Mouse (Mus musculus) urinary bladder, postnatal 10 days (tissue): Measurements from ENCODE around the gene Sec24d.

Source experiments
- DNase-seq: peaks from one replicate; pipeline ENCODE4 v3.0.0; 2022; ENCODE audit warnings: low spot score

The Sec24d gene

DNA sequence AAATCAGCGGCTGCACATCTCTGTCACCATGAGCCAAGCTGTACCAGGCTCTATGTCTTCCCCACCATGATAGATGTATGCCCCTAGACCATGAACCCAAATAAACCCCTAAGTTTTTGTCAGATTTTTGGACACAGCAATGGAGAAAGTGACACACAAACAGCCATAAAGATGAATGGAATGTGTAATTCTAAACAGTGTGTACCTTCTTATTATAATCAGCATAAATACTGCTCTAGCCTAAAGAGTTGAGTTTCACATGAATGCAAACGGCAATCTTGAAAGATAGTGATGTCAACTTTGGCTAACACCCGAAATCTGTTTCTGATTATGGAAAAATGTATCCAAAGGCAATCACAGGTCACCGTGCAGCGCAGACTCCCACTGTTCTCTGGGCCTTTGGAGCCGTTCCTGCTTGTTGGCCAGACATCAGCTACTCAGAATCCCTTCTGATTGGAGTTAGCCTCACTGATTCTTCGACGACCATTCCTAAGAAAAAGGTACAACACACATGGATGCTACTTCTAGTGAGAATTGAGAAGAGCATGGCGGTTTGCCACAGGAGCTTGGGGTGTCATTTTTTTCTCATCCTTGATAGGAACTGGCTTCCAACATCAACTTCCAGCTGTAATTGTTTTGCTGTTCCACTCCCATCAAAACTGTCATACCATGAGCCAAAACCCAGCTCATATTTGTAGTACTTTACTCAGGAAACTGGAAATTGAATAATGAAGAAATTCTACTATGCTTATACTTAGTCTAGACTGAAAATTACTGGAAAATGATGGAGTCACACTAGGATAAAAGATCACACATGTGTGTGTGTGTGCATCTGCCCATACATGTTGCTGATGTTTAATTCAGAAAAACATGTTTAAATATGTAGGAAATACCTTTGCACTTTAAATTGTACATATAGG lies 130.6 kb downstream of the Sec24d start:
- no peak for DNase-seq

DNA sequence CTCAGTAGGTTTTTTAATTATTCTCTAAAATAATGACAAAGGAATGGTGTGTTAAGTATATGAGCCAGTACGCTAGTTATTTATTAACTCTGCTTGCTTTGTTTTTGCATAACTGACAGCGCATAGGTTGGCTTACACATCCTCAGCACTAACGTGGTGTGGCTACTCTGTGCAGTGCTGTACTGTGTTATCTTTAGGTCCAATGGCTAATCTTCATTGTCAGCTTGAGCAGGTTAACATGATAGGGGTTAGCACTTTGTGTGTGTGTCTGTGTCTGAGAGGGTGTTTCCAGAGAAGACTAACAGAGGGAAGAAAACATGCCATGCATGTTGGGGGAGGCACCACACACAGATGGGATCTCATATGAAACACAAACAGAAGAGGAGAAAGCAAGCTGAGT lies 137.7 kb downstream of the Sec24d start:
- DNase-seq = no peak

DNA sequence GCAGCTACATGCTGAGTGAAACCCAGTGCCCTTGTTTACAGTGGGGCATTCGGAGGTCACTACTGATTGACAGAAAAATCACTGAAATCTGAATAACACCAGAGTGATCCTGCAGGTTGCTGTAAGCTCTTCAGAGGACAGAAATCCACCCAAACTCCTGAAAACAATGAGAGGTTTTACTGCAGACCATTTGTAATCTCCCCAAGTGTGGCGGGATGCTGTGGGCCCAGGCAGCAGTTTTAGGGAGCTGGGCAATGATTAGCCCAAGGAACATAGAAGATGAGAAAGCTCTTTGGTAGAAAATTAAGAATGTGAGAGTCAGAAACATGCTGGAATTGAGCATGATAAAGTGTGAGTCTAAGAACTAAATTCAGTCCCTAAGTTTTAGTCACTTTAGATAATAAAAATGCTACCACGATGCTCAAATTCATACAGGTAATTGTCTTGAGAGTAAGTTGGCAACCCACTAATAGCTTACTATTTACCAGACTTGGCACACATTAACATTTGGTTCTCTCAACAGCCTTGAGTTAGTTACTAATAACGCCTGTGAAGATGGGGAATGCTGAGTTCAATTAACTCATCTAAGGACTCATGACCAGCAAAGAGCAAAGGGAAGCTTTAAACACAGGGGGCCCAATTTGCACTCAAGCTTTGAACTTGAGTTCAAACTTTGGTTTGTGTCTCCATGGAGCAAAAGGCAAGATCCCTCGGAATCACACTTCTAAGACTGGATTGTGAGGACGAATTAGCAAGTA lies 144.7 kb downstream of the Sec24d start:
- DNase-seq = no peak

DNA sequence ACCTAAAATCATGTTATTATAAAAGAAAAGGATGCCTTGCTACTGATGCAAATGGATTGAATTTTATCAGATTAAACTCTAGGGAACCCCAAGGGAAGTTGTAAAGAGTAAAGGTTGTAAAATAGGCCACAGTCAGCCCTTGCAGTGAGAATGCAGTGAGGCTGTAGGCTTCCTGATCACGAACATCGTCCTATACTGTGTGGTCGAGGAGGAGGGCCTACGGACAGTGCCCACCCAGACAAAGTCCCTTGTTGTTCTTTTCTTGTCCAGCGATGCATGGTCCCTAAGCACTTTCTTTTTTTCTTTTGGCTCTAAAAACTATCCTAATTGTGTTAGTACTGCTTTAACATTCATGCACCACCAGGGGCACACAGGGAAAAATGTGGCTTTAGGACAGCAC lies 145.9 kb downstream of the Sec24d start:
- no peak for DNase-seq
